Mouse (Mus musculus): Measurements from ENCODE around the gene Slc25a33.

Gene Slc25a33

GRCm38 (mm10) chr4:149794966-149795477, 20.9 kb upstream of the Slc25a33 start:
- no peak for DNase-seq (ENCODE audit: low spot score in 2 of 2)

GRCm38 (mm10) chr4:149794010-149794338, 19.9 kb upstream of the Slc25a33 start:
- no peak for DNase-seq (ENCODE audit: low spot score in 2 of 2)

DNA sequence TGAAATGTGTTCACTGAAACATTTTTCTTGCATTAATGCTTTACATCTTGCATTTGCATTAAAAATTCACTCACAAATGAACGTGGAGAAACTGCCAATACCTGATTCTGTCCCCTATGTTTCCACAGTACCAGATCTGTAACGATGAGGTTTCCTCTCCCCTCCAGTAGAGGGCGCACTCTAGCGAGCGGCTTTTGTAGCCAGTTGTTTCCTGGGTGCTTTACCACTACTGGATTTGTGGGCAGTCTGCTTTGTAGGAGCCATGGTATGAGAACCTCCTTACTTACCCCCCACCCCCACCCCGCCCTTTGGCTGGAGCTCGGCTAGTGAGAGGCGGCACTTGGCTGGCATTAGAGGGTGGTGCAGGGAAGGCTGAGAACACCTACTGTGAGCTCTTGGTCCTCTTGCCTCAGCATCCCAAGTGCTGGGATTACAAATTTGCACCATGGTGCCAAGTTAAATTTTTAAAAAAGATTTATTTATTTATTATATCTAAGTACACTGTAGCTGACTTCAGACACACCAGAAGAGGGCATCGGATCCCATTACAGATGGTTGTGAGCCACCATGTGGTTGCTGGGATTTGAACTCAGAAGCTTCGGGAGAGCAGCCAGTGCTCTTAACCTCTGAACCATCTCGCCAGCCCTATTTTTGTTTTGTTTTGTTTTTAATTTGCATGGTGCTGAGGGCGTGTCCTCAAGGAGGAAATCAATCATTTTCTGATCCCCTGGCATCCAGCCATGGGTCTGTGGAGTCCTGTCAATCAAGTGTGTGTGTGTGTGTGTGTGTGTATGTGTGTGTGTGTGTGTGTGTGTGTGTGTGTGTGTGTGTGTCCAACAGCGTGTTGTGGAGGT, 19.3 kb upstream of the Slc25a33 start:
- no peak for DNase-seq (ENCODE audit: low spot score in 2 of 2)

GRCm38 (mm10) chr4:149792159-149792800, 18.2 kb upstream of the Slc25a33 start:
- peak in 1 of 2 experiments; percentile 37 for DNase-seq (ENCODE audit: low spot score in 2 of 2)

DNA sequence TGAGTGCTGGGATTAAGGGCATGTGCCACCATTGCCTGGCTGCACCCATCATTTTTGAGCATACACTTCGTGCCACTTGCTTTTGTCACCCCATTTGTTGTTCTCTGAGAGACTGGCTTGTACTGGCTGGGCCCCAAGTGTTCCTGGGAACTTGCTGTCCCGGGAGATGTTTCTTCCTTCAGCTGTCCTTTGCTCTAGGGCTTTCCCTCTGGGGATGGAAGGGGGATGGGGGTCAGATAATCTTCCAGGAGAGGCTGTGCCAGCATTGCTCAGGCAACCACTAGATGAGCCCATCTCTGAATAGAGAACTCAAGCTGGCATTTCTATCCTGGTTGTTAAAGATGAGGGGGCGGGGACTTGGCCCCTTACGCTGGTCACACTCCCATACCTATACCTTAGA, 17.4 kb upstream of the Slc25a33 start:
- DNase-seq (ENCODE audit: low spot score in 2 of 2), result no peak

- DNase-seq (ENCODE audit: low spot score in 2 of 2), result no peak
These were observed 16.9 kb upstream of the Slc25a33 start for GRCm38 (mm10) chr4:149790969-149791368.

- DNase-seq (ENCODE audit: low spot score in 2 of 2), result no peak
These were observed 16.5 kb upstream of the Slc25a33 start for GRCm38 (mm10) chr4:149790546-149790945.

DNA sequence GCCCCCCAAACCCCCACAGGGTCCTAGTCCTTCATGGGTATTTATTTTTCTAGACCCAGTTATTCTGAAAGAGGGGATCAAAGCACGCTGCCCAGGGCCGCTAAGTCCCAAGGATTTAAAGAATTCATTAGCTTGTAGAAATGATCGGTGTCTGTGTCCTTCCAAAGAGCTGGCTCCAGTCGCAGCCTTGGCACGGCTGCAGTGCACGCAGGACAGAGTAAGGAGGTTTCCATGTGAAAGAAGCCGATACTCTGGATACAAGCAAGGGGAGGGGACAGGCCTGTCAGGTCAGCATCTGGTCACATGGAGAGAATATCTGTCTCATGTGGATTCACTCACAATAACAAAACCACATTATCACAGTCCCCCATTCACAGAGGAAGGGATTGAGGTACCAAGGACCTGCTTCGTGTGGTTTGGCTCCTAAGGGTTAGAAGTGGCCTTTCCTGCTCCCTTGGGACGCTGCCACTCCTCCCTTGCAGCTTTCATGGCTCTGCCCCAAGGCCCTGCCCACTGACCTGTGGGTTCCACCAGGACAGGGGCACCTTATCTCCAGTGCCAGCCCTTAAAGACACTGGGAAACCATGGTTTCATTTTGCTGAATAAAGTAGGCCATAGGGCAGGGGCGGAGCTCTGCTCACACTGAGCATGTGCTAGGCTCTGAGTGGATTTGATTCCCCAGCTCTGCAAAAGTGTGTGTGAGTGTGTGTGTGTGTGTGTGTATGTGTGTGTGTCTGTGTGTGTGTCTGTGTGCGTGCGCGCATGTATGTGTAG, 15.5 kb upstream of the Slc25a33 start:
- no peak for DNase-seq (ENCODE audit: low spot score in 2 of 2)

GRCm38 (mm10) chr4:149784901-149785300, 10.8 kb upstream of the Slc25a33 start:
- DNase-seq (ENCODE audit: low spot score in 2 of 2), result no peak

- DNase-seq (ENCODE audit: low spot score in 2 of 2), result no peak
These were observed 10.3 kb upstream of the Slc25a33 start for GRCm38 (mm10) chr4:149784371-149784770.

DNA sequence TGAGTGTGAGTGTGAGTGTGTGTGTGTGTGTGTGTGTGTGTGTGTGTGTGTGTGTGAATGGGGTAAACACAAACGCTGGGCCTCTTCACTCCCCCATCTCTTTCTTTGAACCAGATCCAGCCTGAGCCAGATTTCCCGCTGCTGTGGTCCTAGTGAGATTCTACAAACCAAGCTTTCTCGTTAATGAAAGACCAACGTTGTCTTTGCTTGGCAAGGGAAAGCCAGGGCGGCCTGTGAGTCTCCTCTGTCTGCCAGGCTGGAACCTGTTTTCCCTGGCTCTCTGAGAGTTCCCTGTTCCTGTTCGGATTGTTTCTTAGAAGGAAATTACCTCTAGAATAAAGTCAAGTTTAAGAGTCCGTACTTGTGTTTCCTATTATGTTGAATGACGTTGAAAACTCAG, 8.9 kb upstream of the Slc25a33 start:
- DNase-seq (ENCODE audit: low spot score in 2 of 2), result no peak

- no peak for DNase-seq (ENCODE audit: low spot score in 2 of 2)
These were observed 6.7 kb upstream of the Slc25a33 start for GRCm38 (mm10) chr4:149780565-149781356.

DNA sequence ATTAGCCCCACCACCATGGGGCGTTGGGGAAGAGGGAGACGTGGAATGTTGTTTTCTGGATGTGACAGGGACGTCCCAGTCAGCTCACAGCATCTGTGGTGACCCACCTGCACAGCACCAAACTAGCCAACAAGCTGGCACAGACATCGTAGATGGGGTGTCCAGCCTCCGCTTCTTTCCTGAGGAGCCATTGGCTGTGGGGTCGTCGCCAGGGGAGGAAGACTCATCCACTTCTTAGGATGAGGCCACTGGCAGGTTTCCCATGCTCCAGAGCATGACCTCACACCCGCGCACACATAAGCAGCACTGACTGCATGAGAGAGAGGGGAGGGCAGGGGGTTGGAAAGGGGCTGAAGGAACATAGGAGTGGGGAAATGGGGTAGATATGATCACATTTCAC, 5.9 kb upstream of the Slc25a33 start:
- no peak for DNase-seq (ENCODE audit: low spot score in 2 of 2)

DNA sequence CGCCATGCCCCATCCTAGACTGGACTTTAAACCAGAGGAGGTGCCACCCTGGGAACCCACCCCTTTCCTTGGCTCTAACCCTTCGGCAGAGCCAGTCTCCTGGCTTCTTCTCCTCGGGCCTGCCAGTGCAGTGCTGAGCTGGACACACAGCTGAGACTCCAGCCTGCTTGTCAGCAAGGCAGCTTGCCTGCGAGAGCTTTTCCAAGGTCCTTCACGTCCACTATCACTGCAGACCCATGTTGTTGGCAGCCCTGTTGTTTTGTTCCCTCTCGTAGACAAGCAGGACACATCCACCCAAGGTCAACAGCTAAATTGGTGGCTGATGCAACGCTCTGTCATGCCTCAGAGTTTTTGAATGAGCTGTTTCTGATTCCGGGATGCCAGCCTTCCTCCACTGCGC, 3.0 kb upstream of the Slc25a33 start:
- DNase-seq (ENCODE audit: low spot score in 2 of 2), result no peak

DNA sequence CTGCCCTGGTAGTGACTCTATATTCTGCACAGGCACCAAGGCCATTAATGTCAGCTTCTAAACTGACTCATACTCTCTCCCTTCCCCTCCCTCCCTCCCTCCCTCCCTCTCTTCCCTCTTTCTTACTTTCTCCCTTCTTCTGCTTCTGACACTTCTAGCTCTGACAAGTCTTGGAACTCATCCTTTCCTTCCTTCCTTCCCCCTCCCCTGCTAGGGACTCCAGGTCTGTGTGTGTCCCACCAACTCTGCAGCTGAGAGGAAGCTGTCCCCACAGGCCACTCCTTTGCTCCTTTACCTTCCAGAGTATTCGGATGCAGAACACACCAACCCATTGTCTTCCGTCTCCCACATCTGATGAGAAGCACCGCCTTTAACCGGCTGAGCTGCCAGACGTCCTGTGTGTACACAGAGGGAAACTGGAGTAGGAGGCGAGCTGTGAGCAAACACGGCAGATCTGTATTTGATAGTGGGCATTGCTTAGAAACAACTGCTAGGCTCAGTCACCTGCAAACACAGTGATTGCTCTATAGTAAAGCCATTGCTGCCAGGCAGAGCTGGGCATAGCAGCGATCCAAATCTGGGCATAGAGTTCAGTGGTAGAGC, 1.8 kb upstream of the Slc25a33 start:
- no peak for DNase-seq (ENCODE audit: low spot score in 2 of 2)

- DNase-seq (ENCODE audit: low spot score in 2 of 2), result no peak
These were observed 1.3 kb upstream of the Slc25a33 start for GRCm38 (mm10) chr4:149775330-149775729.

DNA sequence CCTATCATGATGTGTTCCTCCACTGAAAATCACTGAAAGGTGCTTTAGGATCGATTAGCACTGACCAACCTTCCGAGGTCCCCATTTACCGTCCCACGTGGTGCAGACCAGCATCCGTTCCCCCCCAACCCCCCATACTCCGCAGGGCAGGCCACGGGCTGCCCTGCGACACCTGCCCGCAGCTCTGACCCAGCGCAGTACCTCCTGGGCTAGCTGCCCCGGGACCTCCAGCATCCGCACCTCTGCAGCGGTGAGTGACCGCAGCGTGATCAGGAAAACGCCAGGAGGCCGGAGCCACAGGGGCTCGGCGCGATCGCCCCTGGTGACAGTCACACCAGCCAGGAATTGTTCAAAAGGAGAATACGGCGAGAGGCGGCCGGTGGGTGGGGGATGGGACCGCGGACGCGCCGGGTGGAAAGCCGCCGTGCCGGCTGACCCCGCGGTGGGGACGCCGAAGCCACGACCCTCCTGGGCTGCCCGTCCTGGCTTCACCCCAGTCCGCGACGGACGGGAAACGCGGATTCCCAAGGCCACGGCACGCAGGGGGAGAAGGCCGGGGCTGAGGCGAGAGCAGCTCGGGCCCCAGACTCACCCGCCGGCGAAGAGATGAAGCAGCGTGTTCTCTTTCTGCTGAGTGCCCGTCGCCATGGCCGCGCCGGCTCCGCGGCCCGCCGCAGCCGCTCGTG, 526 bp downstream of the Slc25a33 start:
- DNase-seq (ENCODE audit: low spot score in 2 of 2), result no peak

DNA sequence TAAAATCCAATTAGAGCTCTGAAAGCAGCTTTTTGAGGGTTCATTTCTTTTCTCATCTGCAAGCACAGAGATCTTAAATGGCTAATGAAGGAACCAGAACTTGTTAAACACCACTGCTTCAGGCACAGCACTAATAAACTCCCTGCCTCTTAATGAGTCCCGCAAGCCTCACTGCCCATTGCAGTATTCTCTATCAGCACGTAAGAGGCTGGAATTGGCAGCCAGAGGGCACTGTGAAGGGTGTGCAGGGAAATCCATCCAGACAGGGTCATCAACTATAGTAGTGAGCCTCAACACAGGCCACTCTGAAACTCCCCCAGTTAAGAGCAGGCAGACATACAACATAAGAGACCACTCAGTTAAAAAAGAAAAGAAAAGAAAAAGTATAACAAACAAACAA, 1.7 kb downstream of the Slc25a33 start:
- no peak for DNase-seq (ENCODE audit: low spot score in 2 of 2)

GRCm38 (mm10) chr4:149765201-149765600, 8.9 kb downstream of the Slc25a33 start:
- DNase-seq (ENCODE audit: low spot score in 2 of 2), result no peak

GRCm38 (mm10) chr4:149763335-149763734, 10.7 kb downstream of the Slc25a33 start:
- no peak for DNase-seq (ENCODE audit: low spot score in 2 of 2)

DNA sequence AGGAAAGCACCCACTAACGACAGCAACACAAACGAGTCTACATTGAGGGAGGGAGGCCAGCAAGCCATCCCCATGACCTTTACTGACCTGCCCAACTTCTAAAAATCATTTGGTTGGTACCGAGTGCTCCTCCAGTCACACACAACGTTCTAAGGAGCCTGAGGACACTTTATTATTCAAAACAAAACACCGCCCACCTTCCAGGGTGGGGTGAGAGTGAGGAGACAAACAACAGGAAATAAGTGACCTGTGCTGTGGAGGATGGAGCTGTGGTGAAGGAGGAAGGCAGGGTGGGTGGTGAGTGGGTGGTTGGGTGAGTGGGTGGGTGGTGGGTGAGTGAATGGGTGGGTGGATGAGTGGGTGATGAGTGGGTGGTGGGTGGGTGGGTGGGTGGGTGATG, 14.6 kb downstream of the Slc25a33 start:
- no peak for DNase-seq (ENCODE audit: low spot score in 2 of 2)

Measured in frontal cortex, postnatal 14 days (tissue).